Comparison of ENCODE assay signal across 27 mouse cellular contexts in the genomic region with DNA sequence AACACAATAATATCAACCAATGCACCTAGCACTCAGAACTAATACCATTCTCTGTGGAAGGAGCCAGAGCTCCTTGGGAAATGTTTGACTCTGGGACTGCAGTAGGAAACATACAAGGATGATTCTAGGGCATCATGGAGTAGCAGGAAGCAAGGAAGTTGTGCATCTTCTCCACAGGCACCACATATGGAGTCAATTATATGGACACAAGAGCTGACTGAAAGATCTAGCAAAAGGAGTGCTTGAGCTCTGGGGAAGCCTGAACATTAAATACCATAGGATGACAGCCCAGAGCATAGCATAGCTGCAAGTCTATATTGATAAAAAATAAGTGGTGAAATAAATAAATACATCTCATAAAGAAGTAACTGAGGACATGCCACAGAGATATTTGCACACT.
"Had no signal": no experiment of that assay in that cellular context is flagged by ENCODE, and none has a peak within 500 bp of the region (broad histone marks: within the 10 kb centered on the region; RNA-seq: fewer than 3 reads in every experiment).

No protein-coding gene starts in this region.

- H3K9ac ChIP-seq: heart, embryonic 12.5 days; hindbrain, embryonic 12.5 days; hindbrain, embryonic 14.5 days; intestine, embryonic 15.5 days; limb, embryonic 12.5 days; liver, embryonic 12.5 days; liver, embryonic 15.5 days had no signal

- H3K27me3 ChIP-seq: heart, embryonic 12.5 days; hindbrain, embryonic 12.5 days; intestine, embryonic 15.5 days; liver, embryonic 12.5 days; liver, embryonic 15.5 days had no signal

- H3K36me3 ChIP-seq: heart, embryonic 10.5 days; heart, embryonic 12.5 days; hindbrain, embryonic 10.5 days; hindbrain, embryonic 12.5 days; intestine, embryonic 15.5 days; limb, embryonic 10.5 days; limb, embryonic 12.5 days; liver, embryonic 12.5 days; liver, embryonic 15.5 days had no signal

- H3K4me1 ChIP-seq: hindbrain, embryonic 10.5 days; hindbrain, embryonic 12.5 days; limb, embryonic 12.5 days had no signal

- H3K4me2 ChIP-seq: heart, embryonic 12.5 days; hindbrain, embryonic 12.5 days; hindbrain, embryonic 14.5 days; intestine, embryonic 15.5 days; limb, embryonic 12.5 days; liver, embryonic 12.5 days; liver, embryonic 15.5 days had no signal

- H3K9me3 ChIP-seq: heart, embryonic 10.5 days; heart, embryonic 12.5 days; hindbrain, embryonic 10.5 days; hindbrain, embryonic 12.5 days; intestine, embryonic 15.5 days; limb, embryonic 10.5 days; limb, embryonic 12.5 days; liver, embryonic 12.5 days; liver, embryonic 15.5 days had no signal

- H3K27ac ChIP-seq: heart, adult 2 months; heart, embryonic 10.5 days; hindbrain, embryonic 10.5 days; hindbrain, embryonic 12.5 days; hindbrain, embryonic 14.5 days; intestine, embryonic 15.5 days; layer of hippocampus, adult 2 months; left cerebral cortex, adult 2 months; limb, embryonic 10.5 days; limb, embryonic 12.5 days; liver, embryonic 15.5 days had no signal

- H3K4me3 ChIP-seq: heart, adult 2 months; heart, embryonic 10.5 days; heart, embryonic 12.5 days; hindbrain, embryonic 10.5 days; hindbrain, embryonic 12.5 days; intestine, embryonic 15.5 days; layer of hippocampus, adult 2 months; left cerebral cortex, adult 2 months; limb, embryonic 10.5 days; limb, embryonic 12.5 days; liver, embryonic 12.5 days; liver, embryonic 15.5 days had no signal

- DNase-seq: gastrocnemius, postnatal 14 days; gastrocnemius, postnatal 36 days; heart, adult 11 months; heart, adult 2 months; heart, postnatal 10 days; heart, postnatal 4 days; kidney, adult 18-20 months; kidney, adult 8-10 months; kidney, postnatal 10 days; kidney, postnatal 25 days; kidney, postnatal 4 days; liver had no signal

- ATAC-seq: hindbrain, embryonic 16.5 days; inflammation-experienced regulatory T-cells, adult 6 months; intestine, embryonic 15.5 days; intestine, postnatal 0 days; liver, embryonic 12.5 days had no signal
